Mouse (Mus musculus) kidney, postnatal 0 days (tissue): ENCODE measurements around the gene Wdr66. TPM values are rescaled to one million over a fixed set of nuclear protein-coding genes. Genes with fewer than 3 reads are reported as not detected.
A peak's percentile ranks its signal among the peaks of the same experiment; 100 is the strongest.

Experiments used
- ATAC-seq: fragments of 200-750 bp; cut with Nextera tagmentation; replicated peaks from 2 replicates; pipeline ENCODE4 v1.8.0; 2017; ENCODE audit warnings: low read depth, moderate number of reproducible peaks, moderate TSS enrichment, moderate library complexity; ENCODE audit not compliant: low FRiP score
- DNase-seq: peaks from one replicate; pipeline ENCODE4 v3.0.0-alpha.2; 2016; ENCODE audit warnings: low spot score
- H3K27ac ChIP-seq: fragments of 300-500 bp; sonication (generic); 2 replicates; pipeline ENCODE4 v1.5.1; 2014; ENCODE audit warnings: mild to moderate bottlenecking
- H3K27me3 ChIP-seq: fragments of 300-500 bp; sonication (generic); 2 replicates; pipeline ENCODE4 v1.6.1; 2014; ENCODE audit warnings: low read length, mixed read lengths; ENCODE audit not compliant: insufficient read depth
- H3K36me3 ChIP-seq: fragments of 300-500 bp; sonication (generic); 2 replicates; pipeline ENCODE4 v1.6.1; 2014; ENCODE audit warnings: low read length, mixed read lengths; ENCODE audit not compliant: insufficient read depth
- H3K4me1 ChIP-seq: fragments of 300-500 bp; sonication (generic); replicated peaks from 2 replicates; pipeline ENCODE4 v1.6.1; 2014; ENCODE audit warnings: antibody characterized with exemption, low read length, mixed read lengths; ENCODE audit not compliant: insufficient read depth
- H3K4me2 ChIP-seq: fragments of 300-500 bp; sonication (generic); 2 replicates; pipeline ENCODE4 v1.6.1; 2014; ENCODE audit warnings: mild to moderate bottlenecking, low read length, moderate library complexity, mixed read lengths
- H3K4me3 ChIP-seq: fragments of 300-500 bp; sonication (generic); replicated peaks from 2 replicates; pipeline ENCODE4 v1.5.1; 2014; ENCODE audit warnings: low read depth, low read length
- H3K9ac ChIP-seq: fragments of 300-500 bp; sonication (generic); 2 replicates; pipeline ENCODE4 v1.6.1; 2014; ENCODE audit warnings: low read depth, low read length
- H3K9me3 ChIP-seq: fragments of 300-500 bp; sonication (generic); replicated peaks from 2 replicates; pipeline ENCODE4 v1.6.1; 2016; ENCODE audit warnings: low read length, inconsistent platforms, mixed read lengths
- CTCF ChIP-seq: IDR thresholded peaks from 2 replicates; pipeline ENCODE4 v1.5.1; 2016; ENCODE audit warnings: antibody characterized with exemption, low read depth, mild to moderate bottlenecking, moderate library complexity
- WGBS: fragments of 180-500 bp; shearing (Covaris S2); extraction: QIAGEN DNeasy Blood & Tissue Kit; methylation state at CpG from one replicate; pipeline ENCODE4 v1.1.7; 2014; 5-methylcytosine and 5-hydroxymethylcytosine counted together
- polyA plus RNA-seq: library from polyadenylated mRNA; unstranded; fragments of >200 nt; fragmentation: Nextera tagmentation; extraction: Ambion mirVana; gene quantifications from 2 replicates; pipeline ENCODE4 v1.2.1, GENCODE M21; 2015

Gene Wdr66
- polyA plus RNA-seq, 1 experiment from 2014 or later = 1.6 TPM

DNA sequence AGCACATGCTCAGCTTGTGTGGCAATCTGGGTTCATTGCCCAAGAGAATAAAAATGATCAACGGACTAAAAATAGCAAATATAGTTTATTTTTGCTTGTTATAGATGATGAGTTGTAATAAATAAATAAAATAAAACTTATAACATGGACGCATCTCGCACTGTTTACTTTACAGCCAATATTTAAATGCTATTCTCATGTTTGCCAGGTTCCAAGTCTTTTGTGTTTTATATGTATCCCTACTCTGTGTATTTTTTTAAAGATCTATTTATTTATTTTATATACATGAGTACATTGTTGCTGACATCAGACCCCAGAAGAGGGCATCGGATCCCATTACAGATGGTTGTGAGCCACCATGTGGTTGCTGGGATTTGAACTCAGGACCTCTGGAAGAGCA is 25.8 kb downstream of the Wdr66 start:
- TF ChIP-seq CTCF = no peak
- WGBS = 84% methylated on average over 4 of the region's 4 CpGs
- Histone ChIP-seq H3K27ac (no peak overlapping the region), H3K4me3 (no peak overlapping the region), H3K4me1 (no peaks in the 10 kb centered on the region), H3K9ac (no peak overlapping the region), H3K36me3 (no peaks in the 10 kb centered on the region), H3K4me2 (no peak overlapping the region), H3K9me3 (no peaks in the 10 kb centered on the region), H3K27me3 (no peaks in the 10 kb centered on the region)
- ATAC-seq = no peak
- DNase-seq = no peak

DNA sequence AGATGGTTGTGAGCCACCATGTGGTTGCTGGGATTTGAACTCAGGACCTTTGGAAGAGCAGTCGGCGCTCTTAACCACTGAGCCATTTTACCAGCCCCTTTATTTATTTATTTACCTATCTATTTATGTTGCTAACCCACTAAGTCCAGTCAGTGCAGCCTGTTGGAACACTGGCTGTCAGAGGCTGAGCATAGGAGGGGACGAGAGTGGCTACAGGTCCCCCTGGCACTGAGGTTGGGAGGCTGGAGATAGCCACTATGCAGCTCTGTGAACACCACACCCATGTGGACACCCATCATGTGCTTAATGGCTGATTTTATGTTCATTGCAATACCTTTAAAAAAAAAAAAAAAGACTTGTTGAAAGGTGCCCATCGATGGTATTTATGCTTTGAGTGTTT is 27.3 kb downstream of the Wdr66 start:
- no peak for DNase-seq

DNA sequence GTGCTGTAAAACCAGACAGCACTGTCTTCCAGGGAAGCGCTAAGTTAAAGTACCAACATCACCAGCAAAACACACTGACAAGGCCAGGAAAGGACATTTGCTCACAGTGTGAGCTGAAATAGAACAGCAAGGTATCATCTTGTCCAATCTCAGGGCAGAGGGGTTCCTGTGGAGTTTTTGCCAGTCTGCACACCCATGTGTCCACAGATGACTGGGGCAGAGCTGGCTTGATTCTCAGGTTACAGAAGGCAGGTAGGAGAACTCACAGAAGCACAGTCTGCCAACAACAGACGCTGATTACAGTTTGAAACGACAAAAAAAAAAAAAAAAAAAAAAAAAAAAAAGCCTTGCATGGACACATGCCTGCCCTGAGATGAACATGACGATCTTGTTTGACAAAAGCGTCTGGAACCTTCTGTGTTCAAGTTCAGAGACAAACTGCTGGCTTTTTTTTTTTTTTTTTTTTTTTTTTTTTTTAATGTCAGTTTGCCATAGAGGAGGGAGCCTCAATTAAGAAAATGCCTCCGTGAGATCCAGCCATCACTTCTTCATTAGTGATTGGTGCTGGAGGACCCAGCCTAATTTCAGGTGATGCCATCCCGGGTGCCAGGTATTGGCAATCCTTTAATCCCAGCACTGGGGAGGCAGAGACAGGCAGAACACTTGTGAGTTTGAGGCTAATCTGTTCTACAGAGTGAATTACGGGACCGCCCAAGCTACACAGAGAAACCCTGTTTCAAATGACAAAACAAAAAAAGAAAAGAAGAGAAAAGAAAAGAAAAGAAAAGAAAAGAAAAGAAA is 29.6 kb downstream of the Wdr66 start:
- 72% methylated on average over 9 of the region's 9 CpGs for WGBS
- Histone ChIP-seq H3K27ac (no peak overlapping the region), H3K9me3 (no peaks in the 10 kb centered on the region), H3K36me3 (no peaks in the 10 kb centered on the region), H3K4me2 (no peak overlapping the region), H3K27me3 (no peaks in the 10 kb centered on the region), H3K4me1 (no peaks in the 10 kb centered on the region), H3K4me3 (no peak overlapping the region), H3K9ac (no peak overlapping the region)
- ATAC-seq = no peak
- no peak for DNase-seq
- TF ChIP-seq CTCF = no peak

More for the DNA sequence above, 27.3 kb downstream of the Wdr66 start:
- no peak for ATAC-seq
- H3K27me3 ChIP-seq = no peaks in the 10 kb centered on the region
- WGBS = 94% methylated on average over 4 of the region's 4 CpGs
- H3K4me3 ChIP-seq = no peak overlapping the region
- no peaks in the 10 kb centered on the region for H3K4me1 ChIP-seq
- no peaks in the 10 kb centered on the region for H3K9me3 ChIP-seq
- H3K36me3 ChIP-seq = no peaks in the 10 kb centered on the region
- H3K4me2 ChIP-seq = no peak overlapping the region
- no peak overlapping the region for H3K9ac ChIP-seq
- no peak overlapping the region for H3K27ac ChIP-seq
- no peak for TF ChIP-seq CTCF

DNA sequence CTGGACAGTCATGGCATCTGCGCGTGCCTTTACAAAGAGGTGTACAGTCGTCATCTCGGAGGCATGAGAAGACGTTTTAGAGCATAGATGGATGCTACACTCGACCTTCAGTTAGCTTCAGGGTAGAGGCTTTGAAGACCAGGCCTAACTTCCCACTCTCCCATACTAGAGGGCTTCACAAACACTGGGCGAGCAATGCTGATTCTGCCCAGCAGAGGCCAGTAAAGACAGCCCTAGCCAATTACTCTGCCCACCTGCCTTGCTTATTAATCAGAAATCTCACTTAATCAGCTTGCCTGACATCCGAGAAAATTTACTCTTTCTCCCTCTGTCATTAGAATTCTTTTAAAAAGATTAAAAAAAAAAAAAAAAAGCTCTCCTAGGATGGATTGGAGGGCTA is 33.3 kb downstream of the Wdr66 start:
- no peaks in the 10 kb centered on the region for H3K4me1 ChIP-seq
- H3K9me3 ChIP-seq = no peaks in the 10 kb centered on the region
- H3K4me3 ChIP-seq = no peak overlapping the region
- no peak overlapping the region for H3K27ac ChIP-seq
- peak; percentile 65 for DNase-seq
- H3K4me2 ChIP-seq = no peak overlapping the region
- no peaks in the 10 kb centered on the region for H3K27me3 ChIP-seq
- peak; percentile 74 for TF ChIP-seq CTCF
- H3K36me3 ChIP-seq = no peaks in the 10 kb centered on the region
- ATAC-seq = no peak
- WGBS = 43% methylated on average over 8 of the region's 8 CpGs
- H3K9ac ChIP-seq = no peak overlapping the region

DNA sequence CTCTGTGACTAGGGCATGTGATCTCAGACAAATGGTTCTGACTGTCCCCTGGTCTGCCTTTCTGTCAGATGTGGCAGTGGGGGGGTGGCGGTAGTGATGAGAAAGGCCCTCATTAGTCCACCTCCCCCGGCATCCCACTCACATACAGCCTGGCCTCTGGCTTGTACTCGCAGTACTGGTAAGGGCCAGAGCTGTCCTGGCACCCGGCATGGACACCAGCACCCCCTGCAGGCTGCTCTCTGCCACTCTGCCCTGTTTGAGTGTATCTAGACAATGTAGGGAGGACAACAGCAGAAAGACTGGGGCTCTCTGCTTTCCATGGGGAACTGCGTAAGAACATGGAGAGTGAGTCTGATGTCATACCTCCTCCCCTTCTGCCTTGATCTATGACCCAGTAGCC is 36.2 kb downstream of the Wdr66 start:
- TF ChIP-seq CTCF = peak; percentile 34
- WGBS = 92% methylated on average over 5 of the region's 5 CpGs

DNA sequence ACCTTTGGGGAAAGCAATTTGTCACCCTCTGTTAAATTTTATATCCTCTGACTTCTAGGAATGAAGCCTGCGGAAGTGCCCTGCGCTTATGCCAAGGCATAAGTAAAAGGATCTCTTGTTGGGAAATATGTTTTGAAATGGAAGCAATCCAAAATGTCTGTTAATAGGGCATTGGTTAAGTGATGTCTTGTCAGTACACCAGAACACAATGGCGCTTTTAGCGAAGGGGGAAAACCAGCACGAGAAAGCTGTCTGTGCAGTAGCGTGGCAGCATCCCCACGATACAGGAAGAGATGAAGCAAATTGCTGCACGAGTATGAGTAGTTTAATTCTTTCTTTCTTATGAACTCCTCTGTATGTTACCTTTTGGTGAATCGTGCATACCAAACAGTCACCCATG is 42.8 kb downstream of the Wdr66 start:
- Histone ChIP-seq H3K27ac (no peak overlapping the region), H3K27me3 (no peaks in the 10 kb centered on the region), H3K36me3 (no peaks in the 10 kb centered on the region), H3K9me3 (no peaks in the 10 kb centered on the region), H3K4me2 (no peak overlapping the region), H3K4me3 (no peak overlapping the region), H3K9ac (no peak overlapping the region), H3K4me1 (no peaks in the 10 kb centered on the region)
- DNase-seq = no peak
- no peak for TF ChIP-seq CTCF
- 62% methylated on average over 9 of the region's 9 CpGs for WGBS
- ATAC-seq = no peak

More for the DNA sequence above, 36.2 kb downstream of the Wdr66 start:
- Histone ChIP-seq H3K27ac (no peak overlapping the region), H3K36me3 (no peaks in the 10 kb centered on the region), H3K27me3 (no peaks in the 10 kb centered on the region), H3K4me1 (no peaks in the 10 kb centered on the region), H3K4me3 (no peak overlapping the region), H3K9me3 (no peaks in the 10 kb centered on the region), H3K4me2 (no peak overlapping the region), H3K9ac (no peak overlapping the region)
- no peak for DNase-seq
- ATAC-seq = no peak
